Mouse (Mus musculus) R1 (cell line): ENCODE data around the gene Arid3a.

Source experiments
- DNase-seq: peaks from one replicate; pipeline ENCODE4 v3.0.0-alpha.2; 2018; ENCODE audit warnings: low read depth, low spot score

Gene Arid3a

GRCm38 (mm10) chr10:79927324-79928029, 634 bp downstream of the Arid3a start:
- peak; percentile 55 for DNase-seq

GRCm38 (mm10) chr10:79928030-79928694, 1.3 kb downstream of the Arid3a start:
- no peak for DNase-seq

- DNase-seq, result no peak
Measured at GRCm38 (mm10) chr10:79928907-79929701, 2.3 kb downstream of the Arid3a start.

- DNase-seq, result no peak
Measured at GRCm38 (mm10) chr10:79929967-79930825, 3.4 kb downstream of the Arid3a start.

GRCm38 (mm10) chr10:79930826-79931186, 4.0 kb downstream of the Arid3a start:
- DNase-seq, result no peak

GRCm38 (mm10) chr10:79931797-79932196, 5.0 kb downstream of the Arid3a start:
- no peak for DNase-seq

GRCm38 (mm10) chr10:79932736-79933135, 5.9 kb downstream of the Arid3a start:
- no peak for DNase-seq

GRCm38 (mm10) chr10:79933145-79933679, 6.4 kb downstream of the Arid3a start:
- no peak for DNase-seq

GRCm38 (mm10) chr10:79933861-79934260, 7.0 kb downstream of the Arid3a start:
- no peak for DNase-seq

- DNase-seq, result no peak
Measured at GRCm38 (mm10) chr10:79934272-79934721, 7.5 kb downstream of the Arid3a start.

GRCm38 (mm10) chr10:79934794-79935569, 8.1 kb downstream of the Arid3a start:
- no peak for DNase-seq

GRCm38 (mm10) chr10:79936284-79936910, 9.6 kb downstream of the Arid3a start:
- DNase-seq, result no peak

GRCm38 (mm10) chr10:79936911-79937441, 10.1 kb downstream of the Arid3a start:
- no peak for DNase-seq

GRCm38 (mm10) chr10:79937775-79938526, 11.1 kb downstream of the Arid3a start:
- no peak for DNase-seq

GRCm38 (mm10) chr10:79940749-79941148, 13.9 kb downstream of the Arid3a start:
- no peak for DNase-seq

GRCm38 (mm10) chr10:79942988-79943387, 16.1 kb downstream of the Arid3a start:
- no peak for DNase-seq

GRCm38 (mm10) chr10:79943471-79943901, 16.6 kb downstream of the Arid3a start:
- no peak for DNase-seq

GRCm38 (mm10) chr10:79945507-79946234, 18.8 kb downstream of the Arid3a start:
- no peak for DNase-seq
